Mouse (Mus musculus): Measurements from ENCODE around the gene Ghrhr. TPM values are rescaled to one million over a fixed set of nuclear protein-coding genes. Genes with fewer than 3 reads are reported as not detected.

Ghrhr gene
- not detected for total RNA-seq (2021)
- long read RNA-seq, experiment 1 = 0 reads
- long read RNA-seq, experiment 2 = 0 reads

GRCm38 (mm10) chr6:55376076-55376475 lies at the start of gene Ghrhr:
TSS of gene Ghrhr (plus strand) at chr6:55376295.
- TF ChIP-seq CTCF (IDR thresholded peaks at IDR 0.05) = no peak
- no peak within 1 kb of the TSS for H3K4me3 ChIP-seq
- intact Hi-C loops (cut with DNase I) = loop anchor here (10.0 kb wide), 1 partner anchor 579 kb away; no protein-coding TSS in a partner anchor
- no peak for DNase-seq (ENCODE audit: extremely low spot score in 1 of 2, low spot score in 2 of 2)
- H3K27ac ChIP-seq = no peak within 1 kb of the TSS

GRCm38 (mm10) chr6:55326299-55326698 lies 49.8 kb upstream of the Ghrhr start:
- Histone ChIP-seq H3K27ac (no peak overlapping the region), H3K4me3 (no peak overlapping the region)
- intact Hi-C loops (cut with DNase I) = no loop called here
- no peak for TF ChIP-seq CTCF (IDR thresholded peaks at IDR 0.05)
- DNase-seq (ENCODE audit: extremely low spot score in 1 of 2, low spot score in 2 of 2) = no peak

- H3K4me3 ChIP-seq = no peak overlapping the region
- intact Hi-C loops (cut with DNase I) = no loop called here
- no peak overlapping the region for H3K27ac ChIP-seq
- no peak for DNase-seq (ENCODE audit: extremely low spot score in 1 of 2, low spot score in 2 of 2)
- no peak for TF ChIP-seq CTCF (IDR thresholded peaks at IDR 0.05)
Observed at GRCm38 (mm10) chr6:55327326-55327725, 48.8 kb upstream of the Ghrhr start.

GRCm38 (mm10) chr6:55328179-55328578 lies 47.9 kb upstream of the Ghrhr start:
- TF ChIP-seq CTCF (IDR thresholded peaks at IDR 0.05) = no peak
- no peak for DNase-seq (ENCODE audit: extremely low spot score in 1 of 2, low spot score in 2 of 2)
- intact Hi-C loops (cut with DNase I) = no loop called here
- Histone ChIP-seq H3K27ac (no peak overlapping the region), H3K4me3 (no peak overlapping the region)

- intact Hi-C loops (cut with DNase I) = no loop called here
- Histone ChIP-seq H3K4me3 (no peak overlapping the region), H3K27ac (no peak overlapping the region)
- no peak for TF ChIP-seq CTCF (IDR thresholded peaks at IDR 0.05)
- no peak for DNase-seq (ENCODE audit: extremely low spot score in 1 of 2, low spot score in 2 of 2)
Observed at GRCm38 (mm10) chr6:55331315-55331714, 44.8 kb upstream of the Ghrhr start.

- intact Hi-C loops (cut with DNase I) = no loop called here
- Histone ChIP-seq H3K4me3 (no peak overlapping the region), H3K27ac (no peak overlapping the region)
- TF ChIP-seq CTCF (IDR thresholded peaks at IDR 0.05) = no peak
- DNase-seq (ENCODE audit: extremely low spot score in 1 of 2, low spot score in 2 of 2) = no peak
Observed at GRCm38 (mm10) chr6:55332100-55332772, 43.9 kb upstream of the Ghrhr start.

- no peak overlapping the region for H3K4me3 ChIP-seq
- no peak for DNase-seq (ENCODE audit: extremely low spot score in 1 of 2, low spot score in 2 of 2)
- H3K27ac ChIP-seq = no peak overlapping the region
- no peak for TF ChIP-seq CTCF (IDR thresholded peaks at IDR 0.05)
- intact Hi-C loops (cut with DNase I) = no loop called here
Observed at GRCm38 (mm10) chr6:55332773-55333109, 43.4 kb upstream of the Ghrhr start.

- DNase-seq (ENCODE audit: extremely low spot score in 1 of 2, low spot score in 2 of 2) = no peak
Observed at GRCm38 (mm10) chr6:55335989-55336514, 40.0 kb upstream of the Ghrhr start, which contains the start of gene Aqp1. TSS of gene Aqp1 (plus strand) at chr6:55336432.

GRCm38 (mm10) chr6:55337242-55337641 lies 38.9 kb upstream of the Ghrhr start:
- DNase-seq (ENCODE audit: extremely low spot score in 1 of 2, low spot score in 2 of 2) = no peak
- Histone ChIP-seq H3K27ac (no peak overlapping the region), H3K4me3 (no peak overlapping the region)
- TF ChIP-seq CTCF (IDR thresholded peaks at IDR 0.05) = no peak
- intact Hi-C loops (cut with DNase I) = no loop called here

More at GRCm38 (mm10) chr6:55335989-55336514, 40.0 kb upstream of the Ghrhr start, which contains the start of gene Aqp1:
- TF ChIP-seq CTCF (IDR thresholded peaks at IDR 0.05) = no peak
- intact Hi-C loops (cut with DNase I) = no loop called here
- no peak within 1 kb of the TSS for H3K27ac ChIP-seq
- no peak within 1 kb of the TSS for H3K4me3 ChIP-seq

- H3K4me3 ChIP-seq = no peak overlapping the region
- no peak for TF ChIP-seq CTCF (IDR thresholded peaks at IDR 0.05)
- no peak for DNase-seq (ENCODE audit: extremely low spot score in 1 of 2, low spot score in 2 of 2)
- intact Hi-C loops (cut with DNase I) = no loop called here
- H3K27ac ChIP-seq = no peak overlapping the region
Observed at GRCm38 (mm10) chr6:55338077-55338476, 38.0 kb upstream of the Ghrhr start.

- DNase-seq (ENCODE audit: extremely low spot score in 1 of 2, low spot score in 2 of 2) = no peak
- H3K4me3 ChIP-seq = no peak overlapping the region
- TF ChIP-seq CTCF (IDR thresholded peaks at IDR 0.05) = no peak
- intact Hi-C loops (cut with DNase I) = no loop called here
- H3K27ac ChIP-seq = no peak overlapping the region
Observed at GRCm38 (mm10) chr6:55338934-55339825, 36.9 kb upstream of the Ghrhr start.

GRCm38 (mm10) chr6:55341688-55342087 lies 34.4 kb upstream of the Ghrhr start:
- intact Hi-C loops (cut with DNase I) = no loop called here
- TF ChIP-seq CTCF (IDR thresholded peaks at IDR 0.05) = no peak
- no peak overlapping the region for H3K27ac ChIP-seq
- no peak overlapping the region for H3K4me3 ChIP-seq
- no peak for DNase-seq (ENCODE audit: extremely low spot score in 1 of 2, low spot score in 2 of 2)

Measured in left cerebral cortex, adult 2 months (tissue).